23 mouse cellular contexts compared by ENCODE assay signal in the genomic region with DNA sequence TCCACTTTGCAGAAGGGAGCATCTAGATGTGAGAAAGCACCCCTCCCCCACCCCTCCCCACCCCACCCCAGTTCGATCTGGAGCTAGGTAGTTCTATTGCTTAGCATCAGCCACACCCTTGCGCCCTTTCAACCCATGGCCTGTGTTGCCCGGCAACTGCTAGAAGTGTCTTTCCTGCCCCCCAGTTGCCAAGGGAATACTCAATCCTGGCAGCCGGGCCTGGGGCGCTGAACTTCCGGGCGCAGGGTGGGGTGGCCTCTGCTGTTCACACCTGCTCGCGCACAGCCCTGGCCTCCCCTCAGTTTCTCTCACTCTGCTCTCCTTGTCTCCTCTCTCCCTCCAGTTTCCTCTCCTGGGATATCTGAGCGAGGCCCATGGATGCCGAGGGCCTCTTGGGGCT. TPM values are rescaled to one million over a fixed set of nuclear protein-coding genes. Genes with fewer than 3 reads are reported as not detected.
DNase-seq lines count a peak whose midpoint lies in the region; ATAC-seq lines count a peak whose summit lies in the region.
"Had no signal": no experiment of that assay in that cellular context is flagged by ENCODE, and none has a peak within 500 bp of the region (broad histone marks: within the 10 kb centered on the region; RNA-seq: fewer than 3 reads in every experiment).

No protein-coding gene starts in this region.

- 0 out of 2 replicates have a peak, but pooled peaks cover 4% of the 10 kb centered on the region for H3K27me3 ChIP-seq in heart, embryonic 14.5 days (ENCODE audit: control insufficient read depth, insufficient read depth, low read length)
- H3K27me3 ChIP-seq in midbrain, embryonic 14.5 days (ENCODE audit: control insufficient read depth, insufficient read depth, low read length) = no peaks in the 10 kb centered on the region
- 0 out of 2 replicates have a peak, but pooled peaks cover 4% of the 10 kb centered on the region for H3K27me3 ChIP-seq in midbrain, embryonic 15.5 days (replicated peaks)
- H3K27me3 ChIP-seq in intestine, embryonic 15.5 days (replicated peaks) = no peaks in the 10 kb centered on the region
- no peaks in the 10 kb centered on the region for H3K27me3 ChIP-seq in liver, embryonic 11.5 days (replicated peaks; ENCODE audit: control insufficient read depth, insufficient read depth, low read length)

- H3K9me3 ChIP-seq in heart, embryonic 14.5 days (ENCODE audit: control insufficient read depth, low read length) = no peaks in the 10 kb centered on the region
- H3K9me3 ChIP-seq in midbrain, embryonic 14.5 days (ENCODE audit: control insufficient read depth, low read length) = no peaks in the 10 kb centered on the region
- no peaks in the 10 kb centered on the region for H3K9me3 ChIP-seq in midbrain, embryonic 15.5 days
- no peaks in the 10 kb centered on the region for H3K9me3 ChIP-seq in intestine, embryonic 15.5 days
- no peaks in the 10 kb centered on the region for H3K9me3 ChIP-seq in liver, embryonic 11.5 days (ENCODE audit: control insufficient read depth, low read length)
- H3K9me3 ChIP-seq: embryonic facial prominence, embryonic 15.5 days; heart, embryonic 15.5 days; megakaryocyte, embryonic 14.5 days; neural tube, embryonic 15.5 days had no signal

- H3K9ac ChIP-seq in heart, embryonic 14.5 days (ENCODE audit: low read length) = no peak overlapping the region
- H3K9ac ChIP-seq in midbrain, embryonic 14.5 days (replicated peaks; ENCODE audit: low read length) = no peak overlapping the region
- H3K9ac ChIP-seq in midbrain, embryonic 15.5 days = no peak overlapping the region
- H3K9ac ChIP-seq in intestine, embryonic 15.5 days = no peak overlapping the region
- no peak overlapping the region for H3K9ac ChIP-seq in liver, embryonic 11.5 days (ENCODE audit: low read depth, low read length)
- H3K9ac ChIP-seq: embryonic facial prominence, embryonic 15.5 days; heart, embryonic 15.5 days; hindbrain, embryonic 14.5 days; neural tube, embryonic 15.5 days had no signal

- intact Hi-C loops in heart, postnatal 10 days (cut with DNase I) = loop anchor here (2.0 to 5.0 kb wide), 3 partner anchors 170 to 344 kb away; a partner anchor contains a TSS

- H3K4me1 ChIP-seq in heart, embryonic 14.5 days (ENCODE audit: control insufficient read depth in 2 of 2, insufficient read depth in 2 of 2, low read length in 2 of 2) = no peaks in the 10 kb centered on the region
- H3K4me1 ChIP-seq in midbrain, embryonic 14.5 days (ENCODE audit: control insufficient read depth, insufficient read depth, low read length) = no peaks in the 10 kb centered on the region
- H3K4me1 ChIP-seq in midbrain, embryonic 15.5 days = no peaks in the 10 kb centered on the region
- no peaks in the 10 kb centered on the region for H3K4me1 ChIP-seq in intestine, embryonic 15.5 days (replicated peaks)
- no peaks in the 10 kb centered on the region for H3K4me1 ChIP-seq in liver, embryonic 11.5 days (replicated peaks; ENCODE audit: control insufficient read depth, insufficient read depth, low read length)
- H3K4me1 ChIP-seq: embryonic facial prominence, embryonic 15.5 days; heart, embryonic 15.5 days had no signal

- no peaks in the 10 kb centered on the region for H3K36me3 ChIP-seq in heart, embryonic 14.5 days (ENCODE audit: control insufficient read depth, insufficient read depth, low read length)
- no peaks in the 10 kb centered on the region for H3K36me3 ChIP-seq in midbrain, embryonic 14.5 days (ENCODE audit: control insufficient read depth, insufficient read depth, low read length)
- no peaks in the 10 kb centered on the region for H3K36me3 ChIP-seq in midbrain, embryonic 15.5 days (replicated peaks)
- no peaks in the 10 kb centered on the region for H3K36me3 ChIP-seq in intestine, embryonic 15.5 days
- H3K36me3 ChIP-seq in liver, embryonic 11.5 days (ENCODE audit: control insufficient read depth, insufficient read depth, low read length) = no peaks in the 10 kb centered on the region
- H3K36me3 ChIP-seq: embryonic facial prominence, embryonic 15.5 days; heart, embryonic 15.5 days; neural tube, embryonic 15.5 days had no signal

- no peak overlapping the region for H3K27ac ChIP-seq in heart, embryonic 14.5 days (replicated peaks in 1 of 2; ENCODE audit: control insufficient read depth in 1 of 2, insufficient read depth in 1 of 2, low read depth in 2 of 2, low read length in 2 of 2)
- H3K27ac ChIP-seq in midbrain, embryonic 14.5 days (replicated peaks; ENCODE audit: low read depth, low read length) = no peak overlapping the region
- no peak overlapping the region for H3K27ac ChIP-seq in midbrain, embryonic 15.5 days
- H3K27ac ChIP-seq in intestine, embryonic 15.5 days = no peak overlapping the region
- H3K27ac ChIP-seq in liver, embryonic 11.5 days (ENCODE audit: low read depth, low read length) = no peak overlapping the region
- H3K27ac ChIP-seq: embryonic facial prominence, embryonic 15.5 days; heart, embryonic 15.5 days; hindbrain, embryonic 14.5 days; neural tube, embryonic 15.5 days had no signal

- 52% methylated on average over 11 of the region's 11 CpGs for WGBS in heart, embryonic 14.5 days
- 73% methylated on average over 11 of the region's 11 CpGs for WGBS in midbrain, embryonic 14.5 days
- WGBS in midbrain, embryonic 15.5 days = 66% methylated on average over 11 of the region's 11 CpGs
- WGBS in intestine, embryonic 15.5 days = 48% methylated on average over 11 of the region's 11 CpGs
- WGBS in liver, embryonic 11.5 days = 53% methylated on average over 11 of the region's 11 CpGs

- no peak overlapping the region for H3K4me3 ChIP-seq in heart, embryonic 14.5 days (ENCODE audit: control insufficient read depth in 1 of 2, insufficient read depth in 1 of 2, low read depth in 1 of 2, low read length in 2 of 2)
- no peak overlapping the region for H3K4me3 ChIP-seq in midbrain, embryonic 14.5 days (replicated peaks; ENCODE audit: low read depth, low read length)
- no peak overlapping the region for H3K4me3 ChIP-seq in midbrain, embryonic 15.5 days
- H3K4me3 ChIP-seq in intestine, embryonic 15.5 days (replicated peaks) = no peak overlapping the region
- H3K4me3 ChIP-seq in liver, embryonic 11.5 days (ENCODE audit: low read depth, low read length) = no peak overlapping the region
- H3K4me3 ChIP-seq: embryonic facial prominence, embryonic 15.5 days; heart, embryonic 15.5 days; neural tube, embryonic 15.5 days had no signal

- DNase-seq in heart, postnatal 10 days = no peak
- DNase-seq in midbrain, embryonic 14.5 days = no peak
- DNase-seq in ES-CJ7 (ENCODE audit: low read depth, low spot score) = peak; percentile 94
- no peak for DNase-seq in liver, embryonic 11.5 days (ENCODE audit: low spot score)
- no peak for DNase-seq in gastrocnemius, adult 8-10 months (ENCODE audit: low spot score in 2 of 2)
- DNase-seq: adrenal gland, postnatal 36 days; cerebellum, adult 11-12 months; cerebellum, postnatal 36 days; kidney, adult 2 months; kidney, postnatal 25 days; liver; lung, adult 18-20 months; lung, postnatal 14 days; spleen, adult 18-20 months had no signal

- H3K4me2 ChIP-seq in heart, embryonic 14.5 days (ENCODE audit: low read length) = no peak overlapping the region
- H3K4me2 ChIP-seq in midbrain, embryonic 14.5 days (ENCODE audit: low read length) = no peak overlapping the region
- H3K4me2 ChIP-seq in midbrain, embryonic 15.5 days = no peak overlapping the region
- H3K4me2 ChIP-seq in intestine, embryonic 15.5 days (replicated peaks) = peak overlapping the region; percentile 4
- H3K4me2 ChIP-seq in liver, embryonic 11.5 days = no peak overlapping the region
- H3K4me2 ChIP-seq: embryonic facial prominence, embryonic 15.5 days; heart, embryonic 15.5 days; hindbrain, embryonic 14.5 days; neural tube, embryonic 15.5 days had no signal

- ATAC-seq in heart, embryonic 14.5 days (ENCODE audit: insufficient number of reproducible peaks, insufficient read depth, low FRiP score, low read depth) = 0 out of 2 replicates have a peak, but pooled peaks have one; percentile 20
- ATAC-seq in midbrain, embryonic 14.5 days (ENCODE audit: low FRiP score, low TSS enrichment) = peak; percentile 8; the same call in 1 of the 2 replicates
- no peak for ATAC-seq in midbrain, embryonic 15.5 days (replicated peaks)
- peak; percentile 76 for ATAC-seq in intestine, embryonic 15.5 days
- no peak for ATAC-seq in liver, embryonic 11.5 days (replicated peaks; ENCODE audit: low FRiP score)
- ATAC-seq: forebrain, embryonic 16.5 days had no signal

RNA-seq across cellular contexts. Expression of a gene that starts 31.8 kb away (rescaled TPM):
- 8.4 and 9.7 TPM in 2 replicates for polyA plus RNA-seq in heart, embryonic 14.5 days (2014; fragmentation: Nextera tagmentation; extraction: Ambion mirVana)
- total RNA-seq in heart, postnatal 10 days (2021) = 1 to 10 TPM; 6.1 to 6.5 TPM
- 13.8 and 16.1 TPM in 2 replicates for polyA plus RNA-seq in midbrain, embryonic 14.5 days (2014; fragmentation: Nextera tagmentation; extraction: Ambion mirVana)
- polyA plus RNA-seq in midbrain, embryonic 15.5 days (2015; fragmentation: Nextera tagmentation; extraction: Ambion mirVana) = 20.5 and 24.8 TPM in 2 replicates
- polyA plus RNA-seq in intestine, embryonic 15.5 days (2015; fragmentation: Nextera tagmentation; extraction: Ambion mirVana) = 3.3 and 4.5 TPM in 2 replicates
- polyA plus RNA-seq in liver, embryonic 11.5 days (2014; fragmentation: Nextera tagmentation; extraction: Ambion mirVana) = 1.1 and 1.8 TPM in 2 replicates
- 1 to 10 TPM; 2.2 to 4.6 (median 3.1) TPM for total RNA-seq in gastrocnemius, adult 8-10 months (2022)

Comparison
In these comparisons a context has a peak if more than half of its experiments do, and no peak if none do; other contexts are left out.
1. ATAC-seq: peak in heart, embryonic 14.5 days (single experiment), midbrain, embryonic 14.5 days (single experiment) and intestine, embryonic 15.5 days (single experiment); none in midbrain, embryonic 15.5 days (single experiment) and liver, embryonic 11.5 days (single experiment).